Comparison of ENCODE assay signal across 29 mouse cellular contexts in genomic region chr6:54729451-54730105, GRCm38 (mm10). TPM values are rescaled to one million over a fixed set of nuclear protein-coding genes. Genes with fewer than 3 reads are reported as not detected.
DNase-seq lines count a peak whose midpoint lies in the region; ATAC-seq and TF ChIP-seq lines count a peak whose summit lies in the region.
"Had no signal": no experiment of that assay in that cellular context is flagged by ENCODE, and none has a peak within 500 bp of the region (broad histone marks: within the 10 kb centered on the region; RNA-seq: fewer than 3 reads in every experiment).

No protein-coding gene starts in this region.

- H3K27me3 ChIP-seq in kidney, embryonic 15.5 days, result no peaks in the 10 kb centered on the region
- H3K27me3 ChIP-seq in CH12.LX (replicated peaks), result no peaks in the 10 kb centered on the region
- H3K27me3 ChIP-seq: hindbrain, embryonic 13.5 days; limb, embryonic 15.5 days; liver, embryonic 15.5 days; midbrain, embryonic 12.5 days; neural tube, embryonic 12.5 days had no signal

- no peak overlapping the region for H3K9ac ChIP-seq in kidney, embryonic 15.5 days
- H3K9ac ChIP-seq in CH12.LX (ENCODE audit: insufficient read depth, low read depth), result no peak overlapping the region
- H3K9ac ChIP-seq: heart, embryonic 12.5 days; hindbrain, embryonic 13.5 days; limb, embryonic 15.5 days; liver, embryonic 15.5 days; midbrain, embryonic 12.5 days; neural tube, embryonic 12.5 days had no signal

- in situ Hi-C loops in CH12.LX (cut with MboI; ENCODE audit: low pct_ligation_motif_present, low pct_unique_long_range_greater_than_20kb, low sequenced_read_pairs), result no loop called here

- H3K36me3 ChIP-seq in kidney, embryonic 15.5 days, result no peaks in the 10 kb centered on the region
- H3K36me3 ChIP-seq in CH12.LX (replicated peaks in 1 of 2; ENCODE audit: control insufficient read depth in 1 of 2, insufficient read depth in 1 of 2, low read length in 1 of 2) (no peaks in the 10 kb centered on the region), macrophage (ENCODE audit: inconsistent target) (no peaks in the 10 kb centered on the region)
- H3K36me3 ChIP-seq: heart, embryonic 12.5 days; hindbrain, embryonic 13.5 days; limb, embryonic 10.5 days; limb, embryonic 15.5 days; liver, embryonic 15.5 days; midbrain, embryonic 12.5 days; neural tube, embryonic 12.5 days had no signal

- WGBS in kidney, embryonic 15.5 days, result 48% methylated on average over 2 of the region's 2 CpGs
- 67% methylated on average over 2 of the region's 2 CpGs for WGBS in macrophage (ENCODE audit: missing documents)

- dilution Hi-C loops in CH12.LX (cut with MboI; ENCODE audit: extremely low pct_ligation_motif_present, extremely low pct_unique_long_range_greater_than_20kb, low sequenced_read_pairs), result no loop called here

- no peaks in the 10 kb centered on the region for H3K79me2 ChIP-seq in CH12.LX (replicated peaks; ENCODE audit: control insufficient read depth, extremely low read depth, insufficient read depth, poor library complexity, severe bottlenecking)
- no peaks in the 10 kb centered on the region for H3K79me2 ChIP-seq in macrophage (ENCODE audit: inconsistent target)

- TF ChIP-seq POLR2A in CH12.LX (IDR thresholded peaks at IDR 0.05; ENCODE audit: low read depth, low read length), result no peak

- DNase-seq in kidney, postnatal 14 days, result no peak
- DNase-seq in CH12.LX (ENCODE audit: extremely low read depth), result no peak
- DNase-seq in NIH3T3 (ENCODE audit: low read depth), result peak; percentile 9
- no peak for DNase-seq in thymus, postnatal 36 days
- DNase-seq: adrenal gland, postnatal 10 days; B cell, adult 2 months; cerebellum, adult 11 months; cerebellum, adult 9-10 months; cerebellum, postnatal 36 days; gastrocnemius, postnatal 25 days; heart, adult 18-20 months; heart, postnatal 4 days; layer of hippocampus, adult 9-11 months; lung, postnatal 36 days; right cerebral cortex, adult 18-20 months; right cerebral cortex, postnatal 4 days; thymus, postnatal 25 days had no signal

- no peak overlapping the region for H3K4me3 ChIP-seq in kidney, embryonic 15.5 days (replicated peaks)
- H3K4me3 ChIP-seq in CH12.LX (replicated peaks in 1 of 3; ENCODE audit: low read depth in 2 of 3, low read length in 2 of 3, poor library complexity in 1 of 3) (no peak overlapping the region), macrophage (ENCODE audit: inconsistent target) (no peak overlapping the region)
- H3K4me3 ChIP-seq: heart, embryonic 12.5 days; hindbrain, embryonic 13.5 days; limb, embryonic 10.5 days; limb, embryonic 15.5 days; liver, embryonic 15.5 days; megakaryocyte, embryonic 14.5 days; midbrain, embryonic 12.5 days; myocyte; neural tube, embryonic 12.5 days had no signal

- ATAC-seq in kidney, embryonic 15.5 days (replicated peaks; ENCODE audit: low FRiP score), result 0 out of 2 replicates have a peak, but pooled peaks have one; percentile 40
- ATAC-seq: forebrain, embryonic 14.5 days had no signal

- no peaks in the 10 kb centered on the region for H3K9me3 ChIP-seq in kidney, embryonic 15.5 days (replicated peaks)
- no peaks in the 10 kb centered on the region for H3K9me3 ChIP-seq in CH12.LX (replicated peaks; ENCODE audit: low read length)
- H3K9me3 ChIP-seq: heart, embryonic 12.5 days; hindbrain, embryonic 13.5 days; limb, embryonic 10.5 days; limb, embryonic 15.5 days; liver, embryonic 15.5 days; megakaryocyte, embryonic 14.5 days; midbrain, embryonic 12.5 days; neural tube, embryonic 12.5 days had no signal

- H3K27ac ChIP-seq in kidney, embryonic 15.5 days, result no peak overlapping the region
- H3K27ac ChIP-seq in CH12.LX (ENCODE audit: insufficient read depth, low read depth) (no peak overlapping the region), macrophage (peak overlapping the region; percentile 28; the same call in 1 of the 2 replicates)
- H3K27ac ChIP-seq: hindbrain, embryonic 13.5 days; limb, embryonic 10.5 days; limb, embryonic 15.5 days; liver, embryonic 15.5 days; midbrain, embryonic 12.5 days; neural tube, embryonic 12.5 days had no signal

- no peak for TF ChIP-seq RAD21 in CH12.LX (IDR thresholded peaks at IDR 0.05; ENCODE audit: low read depth, low read length)

- H3K4me2 ChIP-seq in kidney, embryonic 15.5 days, result no peak overlapping the region
- H3K4me2 ChIP-seq in CH12.LX (ENCODE audit: insufficient read depth, low read depth, poor library complexity, severe bottlenecking), result no peak overlapping the region
- H3K4me2 ChIP-seq: heart, embryonic 12.5 days; hindbrain, embryonic 13.5 days; limb, embryonic 15.5 days; liver, embryonic 15.5 days; midbrain, embryonic 12.5 days; neural tube, embryonic 12.5 days had no signal

- TF ChIP-seq CTCF in CH12.LX (conservative IDR thresholded peaks at IDR 0.05 in 1 of 2, IDR thresholded peaks at IDR 0.05 in 1 of 2; ENCODE audit: low read depth in 2 of 2, low read length in 2 of 2), result no peak

- H3K4me1 ChIP-seq in kidney, embryonic 15.5 days, result no peaks in the 10 kb centered on the region
- H3K4me1 ChIP-seq in CH12.LX (ENCODE audit: control insufficient read depth in 1 of 2, insufficient read depth in 2 of 2), result peaks cover 0 to 23% of the 10 kb centered on the region in 2 experiments; a peak in 2 of 4 replicates
- H3K4me1 ChIP-seq: heart, embryonic 12.5 days; hindbrain, embryonic 13.5 days; limb, embryonic 10.5 days; limb, embryonic 15.5 days; megakaryocyte, embryonic 14.5 days; midbrain, embryonic 12.5 days; neural tube, embryonic 12.5 days had no signal

- TF ChIP-seq EP300 in CH12.LX (IDR thresholded peaks at IDR 0.05; ENCODE audit: low read length), result no peak

TF ChIP-seq in CH12.LX, 34 proteins besides CTCF, POLR2A, EP300 and RAD21:
- TF ChIP-seq JUND (conservative IDR thresholded peaks at IDR 0.05; ENCODE audit: low read depth, low read length), result no peak
- TF ChIP-seq ZNF384 (IDR thresholded peaks at IDR 0.05; ENCODE audit: low read depth, low read length), result peak; percentile 77

RNA-seq across cellular contexts. Expression of gene Mturn, which starts 48.2 kb away (rescaled TPM):
- 6.0 and 6.9 TPM in 2 replicates for polyA plus RNA-seq in kidney, embryonic 15.5 days (2015; fragmentation: Nextera tagmentation; extraction: Ambion mirVana)
- total RNA-seq in CH12.LX (2012; rRNA removed) (0.08 and 0.25 TPM in 2 replicates), CH12.LX (2014; rRNA removed) (0.20 and 0.23 TPM in 2 replicates)
- polyA plus RNA-seq in CH12.LX (2012; ENCODE audit: insufficient read length, low read depth) (0.06 and 0.22 TPM in 2 replicates), macrophage (2018) (0.75 to 3.4 TPM (median 1.9 TPM) in 3 replicates)
- 10 to 100 TPM in 8 of 26 experiments, 1 to 10 TPM in 14, under 1 TPM in 4; 0.61 to 14.7 (median 4.2) TPM for total RNA-seq in macrophage (2018; cell fraction: chromatin; rRNA removed)
- total RNA-seq in macrophage (2018; cell fraction: cytosol; rRNA removed), result 1 to 10 TPM in 13 of 26 experiments, under 1 TPM in 13; 0.09 to 3.8 (median 1.4) TPM
- 10 to 100 TPM in 2 of 26 experiments, 1 to 10 TPM in 19, under 1 TPM in 5; 0.29 to 16.9 (median 2.9) TPM for total RNA-seq in macrophage (2018; cell fraction: nucleus; rRNA removed)
